Mouse (Mus musculus): ENCODE results near the gene Sdhaf1. TPM values are rescaled to one million over a fixed set of nuclear protein-coding genes. Genes with fewer than 3 reads are reported as not detected.

Sdhaf1 gene
- polyA plus RNA-seq, 1 experiment from 2014 or later: 14.3 TPM

GRCm38 (mm10) chr7:30328379-30328778 is 4.7 kb upstream of the Sdhaf1 start:
- Histone ChIP-seq H3K4me3 (ENCODE audit: low read length) (no peak overlapping the region), H3K4me1 (ENCODE audit: control insufficient read depth, insufficient read depth, low read length) (peaks cover 1% of the 10 kb centered on the region), H3K36me3 (ENCODE audit: control insufficient read depth, insufficient read depth, low read length) (no peaks in the 10 kb centered on the region), H3K9me3 (ENCODE audit: control insufficient read depth, low read length) (0 out of 2 replicates have a peak, but pooled peaks cover 3% of the 10 kb centered on the region), H3K9ac (ENCODE audit: low read depth, low read length) (no peak overlapping the region), H3K4me2 (ENCODE audit: low read depth, low read length) (no peak overlapping the region), H3K27ac (ENCODE audit: low read length) (no peak overlapping the region), H3K27me3 (replicated peaks; ENCODE audit: control insufficient read depth, insufficient read depth, low read length) (0 out of 2 replicates have a peak, but pooled peaks cover 3% of the 10 kb centered on the region)
- WGBS: 50% methylated on average over 10 of the region's 10 CpGs
- ATAC-seq: no peak

DNA sequence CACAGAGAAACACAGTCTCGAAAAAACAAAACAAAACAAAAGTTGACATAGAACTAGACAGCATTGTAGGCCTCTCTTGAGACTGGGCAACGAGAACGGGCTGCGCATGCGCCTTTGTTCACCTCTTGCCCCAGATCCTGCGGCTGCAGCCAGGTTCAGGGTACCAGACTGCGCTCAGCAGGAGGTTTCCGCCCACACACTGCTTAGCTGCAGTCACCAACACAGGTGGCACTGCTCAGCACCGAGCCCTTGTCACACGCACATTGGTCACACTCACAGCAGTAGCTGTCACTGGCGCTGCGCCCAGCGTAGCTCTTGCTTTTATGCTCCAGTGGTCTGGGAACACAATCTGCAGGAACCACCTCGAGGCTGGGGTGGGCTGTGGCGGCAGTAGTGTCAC is 3.4 kb upstream of the Sdhaf1 start:
- WGBS: 64% methylated on average over 15 of the region's 15 CpGs
- Histone ChIP-seq H3K4me2 (ENCODE audit: low read depth, low read length) (no peak overlapping the region), H3K36me3 (ENCODE audit: control insufficient read depth, insufficient read depth, low read length) (no peaks in the 10 kb centered on the region), H3K27ac (ENCODE audit: low read length) (no peak overlapping the region), H3K27me3 (replicated peaks; ENCODE audit: control insufficient read depth, insufficient read depth, low read length) (0 out of 2 replicates have a peak, but pooled peaks cover 3% of the 10 kb centered on the region), H3K9ac (ENCODE audit: low read depth, low read length) (no peak overlapping the region), H3K4me3 (ENCODE audit: low read length) (no peak overlapping the region), H3K9me3 (ENCODE audit: control insufficient read depth, low read length) (0 out of 2 replicates have a peak, but pooled peaks cover 3% of the 10 kb centered on the region), H3K4me1 (ENCODE audit: control insufficient read depth, insufficient read depth, low read length) (no peaks in the 10 kb centered on the region)
- ATAC-seq: no peak

DNA sequence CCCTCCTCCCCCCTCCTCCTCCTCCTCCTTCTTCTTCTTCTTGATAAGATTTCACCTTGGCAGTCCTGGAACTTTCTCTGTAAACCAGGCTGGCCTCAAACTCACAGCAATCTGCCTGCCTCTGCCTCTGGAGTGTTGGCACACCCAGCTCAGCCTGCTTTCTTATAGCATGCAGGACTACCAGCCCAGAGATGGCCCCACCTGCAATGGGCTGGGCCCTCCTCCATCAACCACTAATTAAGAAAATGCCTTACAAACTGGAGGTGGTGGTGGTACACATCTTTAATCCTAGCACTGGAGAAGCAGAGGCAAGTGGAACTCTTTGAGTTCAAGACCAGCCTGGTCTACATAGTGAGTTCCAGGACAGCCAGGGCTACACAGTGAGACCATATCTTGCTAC is 2.7 kb upstream of the Sdhaf1 start:
- no peaks in the 10 kb centered on the region for H3K4me1 ChIP-seq (ENCODE audit: control insufficient read depth, insufficient read depth, low read length)
- no peaks in the 10 kb centered on the region for H3K27me3 ChIP-seq (replicated peaks; ENCODE audit: control insufficient read depth, insufficient read depth, low read length)
- H3K27ac ChIP-seq (ENCODE audit: low read length): no peak overlapping the region
- H3K4me3 ChIP-seq (ENCODE audit: low read length): no peak overlapping the region
- no peak overlapping the region for H3K9ac ChIP-seq (ENCODE audit: low read depth, low read length)
- no peak for ATAC-seq
- H3K4me2 ChIP-seq (ENCODE audit: low read depth, low read length): no peak overlapping the region
- H3K36me3 ChIP-seq (ENCODE audit: control insufficient read depth, insufficient read depth, low read length): no peaks in the 10 kb centered on the region
- H3K9me3 ChIP-seq (ENCODE audit: control insufficient read depth, low read length): 0 out of 2 replicates have a peak, but pooled peaks cover 3% of the 10 kb centered on the region

DNA sequence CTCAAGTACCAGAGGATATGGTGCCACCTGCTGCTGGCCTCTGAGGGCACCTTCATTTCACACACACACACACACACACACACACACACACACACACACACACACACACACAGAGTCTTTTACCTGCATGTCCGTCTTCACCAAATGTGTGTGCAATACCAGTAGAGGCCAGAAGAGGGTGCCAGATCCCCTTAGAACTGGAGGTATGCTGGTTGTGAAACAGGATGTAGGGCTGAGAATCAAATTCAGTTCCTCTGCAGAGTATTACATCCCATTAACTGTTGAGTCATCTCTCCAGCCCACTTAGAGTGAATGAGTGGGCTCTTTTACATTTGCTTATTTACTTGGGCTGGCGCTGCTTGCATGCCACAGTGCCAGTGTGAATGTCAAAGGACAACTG is 1.7 kb upstream of the Sdhaf1 start:
- ATAC-seq: no peak
- Histone ChIP-seq H3K27me3 (replicated peaks; ENCODE audit: control insufficient read depth, insufficient read depth, low read length) (no peaks in the 10 kb centered on the region), H3K9me3 (ENCODE audit: control insufficient read depth, low read length) (0 out of 2 replicates have a peak, but pooled peaks cover 3% of the 10 kb centered on the region), H3K4me1 (ENCODE audit: control insufficient read depth, insufficient read depth, low read length) (peaks cover 4% of the 10 kb centered on the region), H3K9ac (ENCODE audit: low read depth, low read length) (no peak overlapping the region), H3K4me3 (ENCODE audit: low read length) (no peak overlapping the region), H3K4me2 (ENCODE audit: low read depth, low read length) (no peak overlapping the region), H3K36me3 (ENCODE audit: control insufficient read depth, insufficient read depth, low read length) (no peaks in the 10 kb centered on the region), H3K27ac (ENCODE audit: low read length) (no peak overlapping the region)
- WGBS: 43% methylated on average over 2 of the region's 2 CpGs

- no peak overlapping the region for H3K4me2 ChIP-seq (ENCODE audit: low read depth, low read length)
- no peak for ATAC-seq
- 0 out of 2 replicates have a peak, but pooled peaks cover 3% of the 10 kb centered on the region for H3K9me3 ChIP-seq (ENCODE audit: control insufficient read depth, low read length)
- H3K4me1 ChIP-seq (ENCODE audit: control insufficient read depth, insufficient read depth, low read length): peaks cover 4% of the 10 kb centered on the region
- H3K4me3 ChIP-seq (ENCODE audit: low read length): no peak overlapping the region
- H3K36me3 ChIP-seq (ENCODE audit: control insufficient read depth, insufficient read depth, low read length): no peaks in the 10 kb centered on the region
- H3K27ac ChIP-seq (ENCODE audit: low read length): no peak overlapping the region
- H3K9ac ChIP-seq (ENCODE audit: low read depth, low read length): no peak overlapping the region
- no peaks in the 10 kb centered on the region for H3K27me3 ChIP-seq (replicated peaks; ENCODE audit: control insufficient read depth, insufficient read depth, low read length)
- WGBS: 88% methylated on average over 5 of the region's 5 CpGs
Measured at GRCm38 (mm10) chr7:30324300-30324944, 727 bp upstream of the Sdhaf1 start.

- peak; percentile 31 for ATAC-seq
- 23% methylated on average over 6 of the region's 6 CpGs for whole genome bisulfite sequencing
Measured at GRCm38 (mm10) chr7:30322865-30323264, 830 bp downstream of the Sdhaf1 start.

DNA sequence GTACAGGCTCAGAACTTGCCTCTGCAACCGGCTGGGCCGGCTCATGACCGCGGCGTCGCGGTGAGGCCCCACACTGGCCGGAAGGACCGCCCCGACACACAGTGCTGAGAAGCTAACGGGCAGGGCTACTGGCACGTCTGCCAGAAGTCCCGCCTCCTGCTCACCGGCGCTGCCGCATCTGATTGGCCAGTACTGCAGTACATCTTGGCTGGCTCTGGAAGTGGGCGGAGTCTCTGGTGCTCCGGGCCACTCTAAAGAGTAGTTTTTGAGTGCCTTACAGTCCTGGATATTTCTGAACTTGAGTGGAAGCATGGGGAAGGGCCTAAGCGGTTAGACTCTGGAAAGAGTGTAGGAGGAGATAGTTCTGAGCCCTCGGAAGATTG is 1.4 kb downstream of the Sdhaf1 start:
- Histone ChIP-seq H3K36me3 (ENCODE audit: control insufficient read depth, insufficient read depth, low read length) (no peaks in the 10 kb centered on the region), H3K27me3 (replicated peaks; ENCODE audit: control insufficient read depth, insufficient read depth, low read length) (no peaks in the 10 kb centered on the region), H3K4me2 (ENCODE audit: low read depth, low read length) (peak overlapping the region; percentile 68), H3K27ac (ENCODE audit: low read length) (peak overlapping the region; percentile 89), H3K9ac (ENCODE audit: low read depth, low read length) (peak overlapping the region; percentile 79), H3K4me1 (ENCODE audit: control insufficient read depth, insufficient read depth, low read length) (peaks cover 4% of the 10 kb centered on the region), H3K4me3 (ENCODE audit: low read length) (peak overlapping the region; percentile 68), H3K9me3 (ENCODE audit: control insufficient read depth, low read length) (0 out of 2 replicates have a peak, but pooled peaks cover 3% of the 10 kb centered on the region)
- peak; percentile 98 for ATAC-seq
- under 1% methylated on average over 20 of the region's 20 CpGs for WGBS

More at GRCm38 (mm10) chr7:30322865-30323264, 830 bp downstream of the Sdhaf1 start:
- Histone ChIP-seq H3K27ac (ENCODE audit: low read length) (peak overlapping the region; percentile 89), H3K9ac (ENCODE audit: low read depth, low read length) (peak overlapping the region; percentile 67), H3K9me3 (ENCODE audit: control insufficient read depth, low read length) (0 out of 2 replicates have a peak, but pooled peaks cover 3% of the 10 kb centered on the region), H3K27me3 (replicated peaks; ENCODE audit: control insufficient read depth, insufficient read depth, low read length) (no peaks in the 10 kb centered on the region), H3K36me3 (ENCODE audit: control insufficient read depth, insufficient read depth, low read length) (no peaks in the 10 kb centered on the region), H3K4me1 (ENCODE audit: control insufficient read depth, insufficient read depth, low read length) (peaks cover 4% of the 10 kb centered on the region), H3K4me3 (ENCODE audit: low read length) (peak overlapping the region; percentile 68), H3K4me2 (ENCODE audit: low read depth, low read length) (peak overlapping the region; percentile 58)

DNA sequence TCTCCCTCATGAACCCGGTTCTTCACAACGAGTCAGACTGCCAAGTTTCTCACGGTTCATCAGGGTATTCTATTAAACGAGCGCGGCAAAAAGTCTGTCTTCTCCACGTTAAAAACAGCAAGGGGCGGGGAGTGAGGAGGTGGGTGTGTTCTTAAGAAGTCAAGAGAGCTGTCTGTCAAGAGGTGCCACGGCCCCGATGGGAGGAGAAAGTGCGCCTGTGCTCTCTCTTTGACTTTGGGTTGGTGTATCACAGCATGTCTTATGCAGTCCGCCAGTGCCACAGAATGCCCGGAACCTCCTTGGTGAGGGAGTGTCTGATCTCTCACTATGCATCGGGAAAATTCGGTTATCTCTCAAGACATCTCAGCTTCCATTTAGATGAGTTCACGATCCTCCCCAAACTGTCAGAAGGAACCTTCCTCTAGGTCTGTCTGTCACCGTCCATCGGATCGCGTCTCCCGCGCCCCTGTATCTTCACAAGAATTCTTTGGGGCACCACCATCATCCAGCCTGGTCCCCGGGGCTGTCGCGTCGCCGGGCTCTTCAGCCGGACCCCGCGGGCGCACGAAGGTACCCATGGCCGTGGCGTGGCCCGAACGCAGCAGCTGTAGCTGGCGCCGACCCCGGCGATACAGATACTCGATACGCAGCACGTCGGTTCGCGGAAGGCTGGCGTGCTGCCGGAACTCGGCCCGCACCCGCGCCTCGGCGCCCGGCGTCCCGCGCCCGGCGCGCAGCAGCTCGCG is 2.0 kb downstream of the Sdhaf1 start, which contains the start of gene E130208F15Rik:
Gene E130208F15Rik (plus strand): TSS at position 202 of the 746 bp plus-strand sequence.
- Histone ChIP-seq H3K9me3 (ENCODE audit: control insufficient read depth, low read length) (0 out of 2 replicates have a peak, but pooled peaks cover 3% of the 10 kb centered on the region), H3K4me2 (ENCODE audit: low read depth, low read length) (peak within 1 kb of the TSS; percentile 68), H3K9ac (ENCODE audit: low read depth, low read length) (peak within 1 kb of the TSS; percentile 79), H3K4me3 (ENCODE audit: low read length) (peak within 1 kb of the TSS; percentile 68), H3K27me3 (replicated peaks; ENCODE audit: control insufficient read depth, insufficient read depth, low read length) (no peaks in the 10 kb centered on the region), H3K36me3 (ENCODE audit: control insufficient read depth, insufficient read depth, low read length) (no peaks in the 10 kb centered on the region), H3K4me1 (ENCODE audit: control insufficient read depth, insufficient read depth, low read length) (peaks cover 4% of the 10 kb centered on the region), H3K27ac (ENCODE audit: low read length) (peak within 1 kb of the TSS; percentile 89)
- under 1% methylated on average over 63 of the region's 63 CpGs for WGBS
- peak; percentile 67 for ATAC-seq

- Histone ChIP-seq H3K9me3 (ENCODE audit: control insufficient read depth, low read length) (0 out of 2 replicates have a peak, but pooled peaks cover 3% of the 10 kb centered on the region), H3K9ac (ENCODE audit: low read depth, low read length) (peak overlapping the region; percentile 32; the same call in 1 of the 2 replicates), H3K27ac (ENCODE audit: low read length) (no peak overlapping the region), H3K4me2 (ENCODE audit: low read depth, low read length) (peak overlapping the region; percentile 68), H3K4me1 (ENCODE audit: control insufficient read depth, insufficient read depth, low read length) (peaks cover 4% of the 10 kb centered on the region), H3K36me3 (ENCODE audit: control insufficient read depth, insufficient read depth, low read length) (no peaks in the 10 kb centered on the region), H3K4me3 (ENCODE audit: low read length) (peak overlapping the region; percentile 68; the same call in 1 of the 2 replicates), H3K27me3 (replicated peaks; ENCODE audit: control insufficient read depth, insufficient read depth, low read length) (no peaks in the 10 kb centered on the region)
- WGBS: 69% methylated on average over 2 of the region's 2 CpGs
- ATAC-seq: no peak
Measured at GRCm38 (mm10) chr7:30320946-30321345, 2.7 kb downstream of the Sdhaf1 start.
